In genomic region chr7:92396783-92397182, GRCm38 (mm10) we compare ENCODE assay signal across 20 mouse cellular contexts.
A peak's percentile ranks its signal among the peaks of the same experiment; 100 is the strongest.
DNase-seq lines count a peak whose midpoint lies in the region; ATAC-seq and TF ChIP-seq lines count a peak whose summit lies in the region.
"Had no signal": no experiment of that assay in that cellular context is flagged by ENCODE, and none has a peak within 500 bp of the region (broad histone marks: within the 10 kb centered on the region; RNA-seq: fewer than 3 reads in every experiment).

No protein-coding gene starts in this region.

- H3K27me3 ChIP-seq in midbrain, postnatal 0 days (ENCODE audit: insufficient read depth, low read length) = no peaks in the 10 kb centered on the region
- no peaks in the 10 kb centered on the region for H3K27me3 ChIP-seq in midbrain, embryonic 13.5 days
- no peaks in the 10 kb centered on the region for H3K27me3 ChIP-seq in limb, embryonic 10.5 days (ENCODE audit: low read depth, poor library complexity, severe bottlenecking)
- H3K27me3 ChIP-seq: embryonic facial prominence, embryonic 13.5 days; forebrain, embryonic 13.5 days; heart, embryonic 15.5 days; hindbrain, embryonic 15.5 days had no signal

- H3K4me2 ChIP-seq in midbrain, postnatal 0 days (ENCODE audit: low read depth, low read length, poor library complexity, severe bottlenecking) = no peak overlapping the region
- H3K4me2 ChIP-seq in midbrain, embryonic 13.5 days (replicated peaks) = no peak overlapping the region
- H3K4me2 ChIP-seq: embryonic facial prominence, embryonic 13.5 days; forebrain, embryonic 13.5 days; heart, embryonic 11.5 days; heart, embryonic 15.5 days; hindbrain, embryonic 15.5 days had no signal

- no peaks in the 10 kb centered on the region for H3K36me3 ChIP-seq in midbrain, postnatal 0 days (ENCODE audit: insufficient read depth, low read length)
- no peaks in the 10 kb centered on the region for H3K36me3 ChIP-seq in midbrain, embryonic 13.5 days
- H3K36me3 ChIP-seq in limb, embryonic 10.5 days = no peaks in the 10 kb centered on the region
- H3K36me3 ChIP-seq: embryonic facial prominence, embryonic 13.5 days; heart, embryonic 15.5 days; hindbrain, embryonic 15.5 days had no signal

- H3K4me1 ChIP-seq in midbrain, postnatal 0 days (ENCODE audit: insufficient read depth, low read length) = no peaks in the 10 kb centered on the region
- H3K4me1 ChIP-seq in midbrain, embryonic 13.5 days (replicated peaks) = peaks cover 13% of the 10 kb centered on the region
- peaks cover 24% of the 10 kb centered on the region for H3K4me1 ChIP-seq in limb, embryonic 10.5 days
- H3K4me1 ChIP-seq: heart, embryonic 15.5 days had no signal

- no peak overlapping the region for H3K4me3 ChIP-seq in midbrain, postnatal 0 days (ENCODE audit: low read depth, low read length)
- no peak overlapping the region for H3K4me3 ChIP-seq in midbrain, embryonic 13.5 days (replicated peaks)
- no peak overlapping the region for H3K4me3 ChIP-seq in limb, embryonic 10.5 days
- H3K4me3 ChIP-seq: embryonic facial prominence, embryonic 13.5 days; forebrain, embryonic 13.5 days; heart, adult 2 months; heart, embryonic 15.5 days; hindbrain, embryonic 15.5 days had no signal

- H3K27ac ChIP-seq in midbrain, postnatal 0 days (ENCODE audit: low read depth, low read length) = no peak overlapping the region
- no peak overlapping the region for H3K27ac ChIP-seq in midbrain, embryonic 13.5 days
- no peak overlapping the region for H3K27ac ChIP-seq in limb, embryonic 10.5 days
- H3K27ac ChIP-seq: embryonic facial prominence, embryonic 13.5 days; forebrain, embryonic 13.5 days; heart, adult 2 months; heart, embryonic 15.5 days; hindbrain, embryonic 15.5 days had no signal

- WGBS in midbrain, postnatal 0 days = 56% methylated on average over 1 of the region's 1 CpGs
- 76% methylated on average over 1 of the region's 1 CpGs for WGBS in midbrain, embryonic 13.5 days
- 91% methylated on average over 1 of the region's 1 CpGs for WGBS in limb, embryonic 10.5 days

- ATAC-seq in midbrain, postnatal 0 days (ENCODE audit: low FRiP score) = no peak
- no peak for ATAC-seq in midbrain, embryonic 13.5 days
- ATAC-seq: activated CD4-positive, CD25-positive, alpha-beta regulatory T cell, adult 4 months; forebrain, embryonic 13.5 days; forebrain, postnatal 0 days had no signal

- no peak for TF ChIP-seq CTCF in midbrain, postnatal 0 days (IDR thresholded peaks at IDR 0.05)

- no peaks in the 10 kb centered on the region for H3K9me3 ChIP-seq in midbrain, postnatal 0 days (ENCODE audit: low read length)
- H3K9me3 ChIP-seq in midbrain, embryonic 13.5 days = no peaks in the 10 kb centered on the region
- H3K9me3 ChIP-seq in limb, embryonic 10.5 days (replicated peaks) = no peaks in the 10 kb centered on the region
- H3K9me3 ChIP-seq: embryonic facial prominence, embryonic 13.5 days; forebrain, embryonic 13.5 days; heart, embryonic 15.5 days; hindbrain, embryonic 15.5 days had no signal

- no peak overlapping the region for H3K9ac ChIP-seq in midbrain, postnatal 0 days (replicated peaks; ENCODE audit: low read length, poor library complexity, severe bottlenecking)
- no peak overlapping the region for H3K9ac ChIP-seq in midbrain, embryonic 13.5 days (replicated peaks)
- H3K9ac ChIP-seq: embryonic facial prominence, embryonic 13.5 days; forebrain, embryonic 13.5 days; forebrain, postnatal 0 days; heart, embryonic 15.5 days; hindbrain, embryonic 15.5 days had no signal

- DNase-seq in cerebellum, adult 9-10 months = peak; percentile 65
- DNase-seq in cerebellum, adult 11 months = no peak
- peak; percentile 48 for DNase-seq in midbrain, postnatal 0 days (ENCODE audit: low spot score)
- peak; percentile 63 for DNase-seq in NIH3T3 (ENCODE audit: low read depth)
- DNase-seq in fibroblast of lung, adult 2 months (ENCODE audit: low read depth) = peak; percentile 13
- DNase-seq in limb, embryonic 10.5 days (ENCODE audit: low spot score) = no peak
- DNase-seq in heart, postnatal 4 days = no peak
- DNase-seq: forebrain, postnatal 0 days; gastrocnemius, postnatal 14 days; heart, adult 2 months; heart, postnatal 14 days; kidney, adult 11 months; kidney, adult 9 months had no signal

Comparison
In these comparisons a context has a peak if more than half of its experiments do, and no peak if none do; other contexts are left out.
1. DNase-seq: peak in cerebellum, adult 9-10 months (single experiment), midbrain, postnatal 0 days (single experiment), NIH3T3 (single experiment) and fibroblast of lung, adult 2 months (single experiment); none in cerebellum, adult 11 months (single experiment), limb, embryonic 10.5 days (single experiment) and heart, postnatal 4 days (single experiment).